Mouse (Mus musculus) C2C12 (cell line): ENCODE measurements at regions not wholly inside any gene's neighbourhood (a gene's known extent, or its start where the extent isn't known, plus 50 kb on each side); places are given as distances from the start of the nearest gene placed in this dataset.

Experiments used
- H3K27me3 ChIP-seq: one replicate; pipeline ENCODE4 v1.6.1; 2011; ENCODE audit not compliant: control insufficient read depth, insufficient read depth, insufficient read length
- H3K36me3 ChIP-seq: one replicate; pipeline ENCODE4 v1.6.1; 2011; ENCODE audit not compliant: control insufficient read depth, insufficient read depth
- H3K4me3 ChIP-seq: one replicate; pipeline ENCODE4 v1.5.1; 2011; ENCODE audit warnings: mild to moderate bottlenecking, control low read depth; ENCODE audit not compliant: poor library complexity, insufficient read depth, severe bottlenecking
- H3K79me2 ChIP-seq: one replicate; pipeline ENCODE4 v1.6.1; 2011; ENCODE audit not compliant: control insufficient read depth, insufficient read depth
- H3K79me3 ChIP-seq: one replicate; pipeline ENCODE4 v1.6.1; 2011; ENCODE audit warnings: low read depth, control low read depth
- H3ac ChIP-seq: one replicate; pipeline ENCODE3; 2011; ENCODE audit warnings: low read depth; ENCODE audit not compliant: control insufficient read depth, insufficient read length
- CEBPB ChIP-seq: IDR thresholded peaks from one replicate; pipeline ENCODE4 v1.6.1; 2011; ENCODE audit warnings: low read depth, mild to moderate bottlenecking, control low read depth, moderate library complexity
- CTCF ChIP-seq: IDR thresholded peaks from one replicate; pipeline ENCODE4 v1.5.1; 2011; ENCODE audit not compliant: control insufficient read depth, insufficient read depth, insufficient read length
- FOSL1 ChIP-seq: IDR thresholded peaks from one replicate; pipeline ENCODE4 v1.8.0; 2011; ENCODE audit warnings: mild to moderate bottlenecking, low read length; ENCODE audit not compliant: poor library complexity, insufficient read depth, severe bottlenecking
- MAX ChIP-seq: IDR thresholded peaks from one replicate; pipeline ENCODE4 v1.6.1; 2011; ENCODE audit warnings: mild to moderate bottlenecking, control low read depth
- MYOD1 ChIP-seq: IDR thresholded peaks from one replicate; pipeline ENCODE4 v1.6.1; 2011; ENCODE audit warnings: low read depth; ENCODE audit not compliant: control insufficient read depth, insufficient read length
- MYOG ChIP-seq: IDR thresholded peaks from one replicate; pipeline ENCODE4 v1.6.1; 2011; ENCODE audit not compliant: control insufficient read depth, insufficient read length; ENCODE audit errors: extremely low read depth
- USF1 ChIP-seq: IDR thresholded peaks from one replicate; pipeline ENCODE4 v1.6.1; 2011; ENCODE audit warnings: low read depth, mild to moderate bottlenecking, control low read depth, moderate library complexity

DNA sequence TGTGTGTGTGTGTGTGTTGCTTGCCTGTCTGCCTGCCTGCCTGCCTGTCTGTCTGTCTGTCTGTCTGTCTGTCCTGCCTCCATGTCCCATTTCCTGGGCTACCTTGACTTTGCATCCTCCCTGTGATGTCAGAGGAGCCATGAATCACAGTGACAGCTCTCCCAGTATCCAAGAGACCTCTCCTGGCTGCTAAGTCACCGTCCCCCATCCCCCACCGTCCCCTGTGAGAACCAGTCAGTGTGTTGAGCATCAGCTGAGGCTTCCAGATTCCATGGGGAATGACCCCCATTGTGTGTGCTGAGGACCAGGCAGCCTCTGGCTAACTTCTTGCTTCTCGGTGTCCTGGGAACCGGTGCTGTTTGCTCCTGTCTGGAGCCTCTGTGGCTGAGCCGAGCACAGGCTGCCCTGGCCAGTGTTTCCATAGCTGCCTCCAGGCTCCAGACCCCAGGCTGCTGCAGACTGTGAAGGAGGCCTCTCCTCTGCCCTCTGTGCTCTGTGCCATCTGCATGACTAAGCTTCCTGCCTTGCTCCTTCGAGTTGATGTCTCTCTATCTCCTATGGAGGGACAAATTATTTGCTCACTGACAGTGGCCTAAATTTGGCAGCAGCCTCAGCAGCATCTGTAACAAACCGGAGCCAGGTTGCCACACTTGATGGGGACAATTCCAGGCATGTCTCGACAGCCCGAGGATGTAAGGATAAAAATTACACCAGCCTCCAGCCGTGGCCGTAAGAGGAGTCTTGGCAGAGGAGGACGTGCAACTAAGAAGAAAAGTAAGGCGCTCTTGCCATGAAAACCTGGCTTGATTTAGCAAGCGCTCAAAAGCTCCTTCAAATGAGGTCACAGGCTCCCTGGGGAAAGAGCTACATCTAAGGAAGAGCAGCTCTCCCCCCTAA, 230.7 kb downstream of the Prex1 start:
- H3K4me3 ChIP-seq, result no peak overlapping the region
- TF ChIP-seq MYOD1 (no peak), FOSL1 (no peak)
- no peak overlapping the region for H3ac ChIP-seq

DNA sequence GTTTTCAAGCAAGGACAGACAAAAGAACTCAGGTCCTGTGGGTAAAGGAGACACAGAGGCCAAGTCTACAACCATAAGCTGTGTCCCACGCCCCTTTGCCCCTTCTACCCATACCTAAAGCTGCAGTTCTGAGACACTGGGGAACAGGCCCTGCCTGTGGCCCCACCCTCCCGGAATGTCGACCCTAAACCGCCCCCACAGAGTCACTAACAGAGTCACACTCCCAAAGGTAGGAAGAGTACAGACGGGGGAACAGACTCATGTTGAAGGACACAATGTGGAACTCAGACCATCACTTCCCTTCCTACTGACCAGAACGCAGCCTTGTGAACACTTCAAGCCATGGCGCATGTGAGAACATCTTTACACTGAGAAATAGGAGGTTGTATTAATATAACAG, 231.9 kb downstream of the Prex1 start:
- Histone ChIP-seq H3ac (no peak overlapping the region), H3K27me3 (no peaks in the 10 kb centered on the region), H3K79me2 (no peaks in the 10 kb centered on the region), H3K36me3 (no peaks in the 10 kb centered on the region), H3K79me3 (no peaks in the 10 kb centered on the region), H3K4me3 (no peak overlapping the region)
- TF ChIP-seq USF1, result no peak
- TF ChIP-seq FOSL1, result no peak
- no peak for TF ChIP-seq MYOG

More for the DNA sequence above, 230.7 kb downstream of the Prex1 start:
- H3K79me3 ChIP-seq, result no peaks in the 10 kb centered on the region
- H3K36me3 ChIP-seq, result no peaks in the 10 kb centered on the region
- H3K79me2 ChIP-seq, result no peaks in the 10 kb centered on the region
- no peaks in the 10 kb centered on the region for H3K27me3 ChIP-seq

DNA sequence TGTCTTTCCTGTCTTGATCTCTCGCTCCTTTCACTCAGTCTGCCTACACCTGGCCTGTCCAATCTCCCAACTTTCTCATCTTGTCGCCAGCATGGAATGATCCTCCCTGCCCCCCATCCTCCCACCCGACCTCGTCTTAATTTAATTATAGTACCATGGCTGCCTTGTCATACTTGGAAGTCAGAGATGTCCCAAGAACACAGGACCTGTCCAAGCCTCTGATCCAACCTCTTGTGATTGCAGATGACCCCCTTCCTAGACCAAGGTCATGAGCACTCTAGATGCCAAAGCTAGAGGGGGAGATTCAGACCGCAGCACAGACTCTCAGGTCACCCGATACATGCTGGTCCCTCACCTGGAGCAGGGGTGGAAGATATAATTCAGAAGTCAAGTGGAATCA, 232.3 kb downstream of the Prex1 start:
- Histone ChIP-seq H3K79me3 (no peaks in the 10 kb centered on the region), H3K4me3 (no peak overlapping the region), H3K27me3 (no peaks in the 10 kb centered on the region), H3K79me2 (no peaks in the 10 kb centered on the region), H3ac (no peak overlapping the region), H3K36me3 (no peaks in the 10 kb centered on the region)
- TF ChIP-seq CTCF (no peak), FOSL1 (no peak), CEBPB (no peak), MAX (no peak), MYOD1 (no peak), USF1 (no peak), MYOG (no peak)

DNA sequence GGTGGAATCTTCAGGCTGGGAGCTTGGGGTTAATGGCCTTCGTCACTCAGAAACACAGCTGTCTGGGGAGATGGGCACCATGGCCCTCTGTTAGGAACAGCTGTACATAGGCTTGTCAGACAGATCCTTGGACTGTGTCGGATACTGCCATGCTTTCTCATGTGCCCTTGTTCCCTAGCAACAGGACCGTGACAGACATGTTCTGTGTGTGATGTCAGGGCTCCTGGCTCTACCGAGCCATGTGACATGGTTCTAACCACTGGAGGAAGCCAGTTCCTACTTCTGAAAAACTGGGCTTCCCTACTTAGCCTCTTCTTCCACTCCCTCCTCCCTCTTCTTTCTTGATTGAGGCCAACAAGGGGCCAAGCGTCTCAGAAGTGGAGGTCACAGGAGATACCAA, 232.7 kb downstream of the Prex1 start:
- Histone ChIP-seq H3K27me3 (no peaks in the 10 kb centered on the region), H3ac (no peak overlapping the region), H3K79me2 (no peaks in the 10 kb centered on the region), H3K79me3 (no peaks in the 10 kb centered on the region), H3K36me3 (no peaks in the 10 kb centered on the region), H3K4me3 (no peak overlapping the region)
- TF ChIP-seq MYOG (no peak), MYOD1 (no peak), MAX (no peak), FOSL1 (no peak), CTCF (no peak), USF1 (no peak), CEBPB (no peak)

DNA sequence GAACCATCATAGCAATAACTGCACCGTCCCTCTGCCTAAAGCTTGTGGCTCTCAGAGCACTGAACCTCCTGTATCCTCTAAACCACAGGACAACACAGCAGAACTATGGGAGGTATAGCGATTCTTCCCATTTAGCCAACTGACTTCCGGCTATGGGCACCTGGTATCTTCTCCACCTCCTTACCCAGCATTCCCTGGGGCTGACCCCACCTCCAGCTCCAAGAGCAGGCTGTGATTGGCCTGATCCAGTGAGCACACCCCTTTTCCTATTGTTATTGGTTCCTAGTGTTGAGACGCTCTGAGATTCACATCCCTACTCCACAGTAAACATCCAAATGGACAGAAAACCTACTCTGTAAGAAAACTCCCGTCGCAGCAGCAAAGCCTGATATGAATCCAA, 236.7 kb downstream of the Prex1 start:
- Histone ChIP-seq H3K4me3 (no peak overlapping the region), H3ac (no peak overlapping the region), H3K79me3 (no peaks in the 10 kb centered on the region), H3K27me3 (no peaks in the 10 kb centered on the region), H3K36me3 (no peaks in the 10 kb centered on the region), H3K79me2 (no peaks in the 10 kb centered on the region)
- no peak for TF ChIP-seq CTCF
- TF ChIP-seq MYOD1, result no peak
- TF ChIP-seq FOSL1, result no peak
- TF ChIP-seq MYOG, result no peak
- TF ChIP-seq MAX, result no peak
- no peak for TF ChIP-seq USF1
- no peak for TF ChIP-seq CEBPB

DNA sequence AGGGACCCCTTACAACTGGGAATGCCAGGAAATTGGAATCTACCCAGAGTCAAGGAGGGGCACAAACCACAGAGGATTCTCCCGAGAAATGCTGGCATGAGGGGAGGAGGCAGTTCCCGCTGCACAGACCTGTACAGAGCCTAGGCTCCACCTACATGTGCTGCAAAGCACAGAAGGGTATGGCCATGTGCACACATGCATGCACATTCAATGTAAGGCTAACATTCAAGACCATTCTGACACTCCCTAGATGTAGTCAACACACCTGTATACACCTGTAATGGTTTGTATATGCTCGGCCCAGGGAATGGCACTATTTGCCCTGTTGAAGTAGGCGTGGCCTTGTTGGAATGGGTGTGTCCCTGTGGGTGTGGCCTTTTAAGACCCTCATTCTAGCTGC, 238.0 kb downstream of the Prex1 start:
- no peak for TF ChIP-seq FOSL1
- no peak for TF ChIP-seq CEBPB
- TF ChIP-seq CTCF, result no peak
- no peak for TF ChIP-seq MAX
- TF ChIP-seq MYOG, result no peak
- TF ChIP-seq USF1, result no peak
- TF ChIP-seq MYOD1, result no peak
- Histone ChIP-seq H3K79me2 (no peaks in the 10 kb centered on the region), H3K4me3 (no peak overlapping the region), H3K27me3 (no peaks in the 10 kb centered on the region), H3K36me3 (no peaks in the 10 kb centered on the region), H3ac (no peak overlapping the region), H3K79me3 (no peaks in the 10 kb centered on the region)
